ENCODE assay signal across 8 mouse cellular contexts in genomic region chr7:116701466-116702342, GRCm38 (mm10).
DNase-seq lines count a peak whose midpoint lies in the region; ATAC-seq and TF ChIP-seq lines count a peak whose summit lies in the region.

No protein-coding gene starts in this region.

- DNase-seq in CD4-positive, CD25-positive, alpha-beta regulatory T cell, adult 2 months (ENCODE audit: low read depth, low spot score): peak; percentile 39
- DNase-seq in embryonic facial prominence, embryonic 10.5 days (ENCODE audit: low spot score): peak; percentile 85
- DNase-seq in heart, adult 2 months: peak; percentile 73 to 87
- DNase-seq in kidney, adult 9 months: peak; percentile 77
- DNase-seq in neural tube, embryonic 11.5 days (ENCODE audit: low spot score): peak; percentile 85

- peak; percentile 55; the same call in 1 of the 2 replicates for TF ChIP-seq EP300 in heart, adult 2 months (IDR thresholded peaks at IDR 0.05; ENCODE audit: insufficient read depth, low read depth, low read length)

- 0 out of 2 replicates have a peak, but pooled peaks cover 5% of the 10 kb centered on the region for H3K4me1 ChIP-seq in embryonic facial prominence, embryonic 10.5 days
- H3K4me1 ChIP-seq in heart, adult 2 months (ENCODE audit: control insufficient read depth, insufficient read depth, low read length): no peaks in the 10 kb centered on the region; the same call in 1 of the 2 replicates
- H3K4me1 ChIP-seq in limb, embryonic 13.5 days: 0 out of 2 replicates have a peak, but pooled peaks cover 5% of the 10 kb centered on the region
- no peaks in the 10 kb centered on the region for H3K4me1 ChIP-seq in neural tube, embryonic 11.5 days (ENCODE audit: control insufficient read depth, insufficient read depth, low read length)
- H3K4me1 ChIP-seq in stomach, embryonic 16.5 days (ENCODE audit: control insufficient read depth, insufficient read depth, low read length): no peaks in the 10 kb centered on the region

- H3K4me3 ChIP-seq in embryonic facial prominence, embryonic 10.5 days: no peak overlapping the region
- H3K4me3 ChIP-seq in heart, adult 2 months: no peak overlapping the region
- H3K4me3 ChIP-seq in limb, embryonic 13.5 days: no peak overlapping the region
- H3K4me3 ChIP-seq in neural tube, embryonic 11.5 days (ENCODE audit: low read depth, low read length): no peak overlapping the region
- H3K4me3 ChIP-seq in stomach, embryonic 16.5 days (replicated peaks; ENCODE audit: low read length): no peak overlapping the region

- no peak for ATAC-seq in CD4-positive, CD25-positive, alpha-beta regulatory T cell, adult 4 months
- ATAC-seq in limb, embryonic 13.5 days (ENCODE audit: low FRiP score, low read depth): peak; percentile 73; the same call in 1 of the 2 replicates
- ATAC-seq in neural tube, embryonic 11.5 days (ENCODE audit: insufficient read depth, low FRiP score, low TSS enrichment): 0 out of 2 replicates have a peak, but pooled peaks have one; percentile 31
- ATAC-seq in stomach, embryonic 16.5 days (ENCODE audit: insufficient read depth, low FRiP score): peak; percentile 50; the same call in 1 of the 2 replicates

- 48% methylated on average over 14 of the region's 14 CpGs for WGBS in embryonic facial prominence, embryonic 10.5 days
- 22% methylated on average over 14 of the region's 14 CpGs for WGBS in heart, adult 2 months
- whole genome bisulfite sequencing in limb, embryonic 13.5 days: 36% methylated on average over 14 of the region's 14 CpGs
- WGBS in neural tube, embryonic 11.5 days: 47% methylated on average over 14 of the region's 14 CpGs
- 33% methylated on average over 14 of the region's 14 CpGs for WGBS in stomach, embryonic 16.5 days

- H3K27ac ChIP-seq in embryonic facial prominence, embryonic 10.5 days (replicated peaks): 0 out of 2 replicates have a peak overlapping the region, but pooled peaks have one; percentile 4
- peak overlapping the region; percentile 53 for H3K27ac ChIP-seq in heart, adult 2 months
- no peak overlapping the region; the same call in 1 of the 2 replicates for H3K27ac ChIP-seq in limb, embryonic 13.5 days
- no peak overlapping the region for H3K27ac ChIP-seq in neural tube, embryonic 11.5 days (ENCODE audit: low read depth, low read length)
- H3K27ac ChIP-seq in stomach, embryonic 16.5 days (ENCODE audit: low read length): no peak overlapping the region

- H3K36me3 ChIP-seq in embryonic facial prominence, embryonic 10.5 days (replicated peaks): no peaks in the 10 kb centered on the region
- no peaks in the 10 kb centered on the region for H3K36me3 ChIP-seq in heart, adult 2 months (ENCODE audit: control insufficient read depth, insufficient read depth, low read length)
- H3K36me3 ChIP-seq in limb, embryonic 13.5 days: no peaks in the 10 kb centered on the region
- H3K36me3 ChIP-seq in neural tube, embryonic 11.5 days (ENCODE audit: control insufficient read depth, insufficient read depth, low read length): no peaks in the 10 kb centered on the region
- no peaks in the 10 kb centered on the region for H3K36me3 ChIP-seq in stomach, embryonic 16.5 days (ENCODE audit: control insufficient read depth, insufficient read depth, low read length)

- peak; percentile 98 for TF ChIP-seq CTCF in heart, adult 2 months (IDR thresholded peaks at IDR 0.05)

- no peaks in the 10 kb centered on the region for H3K27me3 ChIP-seq in embryonic facial prominence, embryonic 10.5 days (replicated peaks; ENCODE audit: low read depth, poor library complexity, severe bottlenecking)
- H3K27me3 ChIP-seq in heart, adult 2 months (ENCODE audit: control insufficient read depth, insufficient read depth, low read length): no peaks in the 10 kb centered on the region
- no peaks in the 10 kb centered on the region for H3K27me3 ChIP-seq in limb, embryonic 13.5 days
- H3K27me3 ChIP-seq in neural tube, embryonic 11.5 days (ENCODE audit: control insufficient read depth, insufficient read depth, low read length): no peaks in the 10 kb centered on the region
- no peaks in the 10 kb centered on the region for H3K27me3 ChIP-seq in stomach, embryonic 16.5 days (ENCODE audit: control insufficient read depth, insufficient read depth, low read length)

- intact Hi-C loops in heart, adult 2 months (cut with DNase I): loop anchor here (1.0 to 10.0 kb wide), 4 partner anchors 14 to 1181 kb away; no protein-coding TSS in a partner anchor

- peak overlapping the region; percentile 44; the same call in 1 of the 2 replicates for H3K9ac ChIP-seq in heart, adult 2 months (ENCODE audit: low read depth, low read length)
- H3K9ac ChIP-seq in limb, embryonic 13.5 days: no peak overlapping the region
- no peak overlapping the region for H3K9ac ChIP-seq in neural tube, embryonic 11.5 days (ENCODE audit: low read length)
- peak overlapping the region; percentile 5; the same call in 1 of the 2 replicates for H3K9ac ChIP-seq in stomach, embryonic 16.5 days (ENCODE audit: low read length)

- TF ChIP-seq POLR2A in heart, adult 2 months (IDR thresholded peaks at IDR 0.05; ENCODE audit: insufficient read depth, low read depth, low read length): no peak

- no peak overlapping the region for H3K4me2 ChIP-seq in limb, embryonic 13.5 days (replicated peaks)
- no peak overlapping the region for H3K4me2 ChIP-seq in neural tube, embryonic 11.5 days (ENCODE audit: low read depth)
- no peak overlapping the region for H3K4me2 ChIP-seq in stomach, embryonic 16.5 days (ENCODE audit: low read depth, low read length)

- peaks cover 4% of the 10 kb centered on the region; the same call in 1 of the 2 replicates for H3K9me3 ChIP-seq in embryonic facial prominence, embryonic 10.5 days
- peaks cover 12% of the 10 kb centered on the region; the same call in 1 of the 2 replicates for H3K9me3 ChIP-seq in limb, embryonic 13.5 days
- no peaks in the 10 kb centered on the region for H3K9me3 ChIP-seq in neural tube, embryonic 11.5 days (ENCODE audit: control insufficient read depth, low read length)
- H3K9me3 ChIP-seq in stomach, embryonic 16.5 days (replicated peaks; ENCODE audit: control insufficient read depth, low read length): peaks cover 4% of the 10 kb centered on the region; the same call in 1 of the 2 replicates

- no peaks in the 10 kb centered on the region for H3K79me2 ChIP-seq in heart, adult 2 months (replicated peaks; ENCODE audit: control insufficient read depth, insufficient read depth, low read length)

Comparison
In these comparisons a context has a peak if more than half of its experiments do, and no peak if none do; other contexts are left out.
1. H3K27ac ChIP-seq: peak in embryonic facial prominence, embryonic 10.5 days (single experiment) and heart, adult 2 months (single experiment); none in limb, embryonic 13.5 days (single experiment), neural tube, embryonic 11.5 days (single experiment) and stomach, embryonic 16.5 days (single experiment).
2. H3K9ac ChIP-seq: peak in heart, adult 2 months (single experiment) and stomach, embryonic 16.5 days (single experiment); none in limb, embryonic 13.5 days (single experiment) and neural tube, embryonic 11.5 days (single experiment).
3. Peak in every context shown above with its lines, with median percentiles within 50 percentile points of each other: DNase-seq.